Mouse (Mus musculus) layer of hippocampus, adult 11-12 months (tissue): ENCODE data around the gene Icmt.

Source experiments
- DNase-seq: peaks from one replicate; pipeline ENCODE4 v3.0.0; 2022; ENCODE audit warnings: low spot score

The Icmt gene

DNA sequence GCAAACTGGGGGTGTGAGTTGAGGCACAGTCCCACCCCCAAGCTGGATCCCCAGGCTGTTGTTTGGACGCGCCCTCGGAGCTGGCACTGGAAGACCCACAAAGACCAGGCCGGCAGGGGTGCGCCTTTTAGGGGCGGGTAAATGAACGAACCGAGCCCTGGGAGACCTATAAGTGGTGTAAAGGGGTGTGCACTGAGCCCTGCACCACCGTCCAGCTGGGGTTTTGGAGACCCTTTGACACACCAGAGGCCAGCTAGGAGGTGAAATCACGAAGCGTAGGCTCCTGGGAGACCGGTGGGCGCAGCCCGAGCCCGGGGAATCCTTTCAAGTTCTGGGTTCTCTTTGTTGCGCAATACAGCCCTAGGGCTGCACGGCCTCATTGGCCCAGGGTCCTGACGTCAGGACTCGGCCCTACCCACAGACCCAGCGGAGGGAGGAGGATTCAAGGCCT, 22.3 kb upstream of the Icmt start:
- DNase-seq, result no peak

DNA sequence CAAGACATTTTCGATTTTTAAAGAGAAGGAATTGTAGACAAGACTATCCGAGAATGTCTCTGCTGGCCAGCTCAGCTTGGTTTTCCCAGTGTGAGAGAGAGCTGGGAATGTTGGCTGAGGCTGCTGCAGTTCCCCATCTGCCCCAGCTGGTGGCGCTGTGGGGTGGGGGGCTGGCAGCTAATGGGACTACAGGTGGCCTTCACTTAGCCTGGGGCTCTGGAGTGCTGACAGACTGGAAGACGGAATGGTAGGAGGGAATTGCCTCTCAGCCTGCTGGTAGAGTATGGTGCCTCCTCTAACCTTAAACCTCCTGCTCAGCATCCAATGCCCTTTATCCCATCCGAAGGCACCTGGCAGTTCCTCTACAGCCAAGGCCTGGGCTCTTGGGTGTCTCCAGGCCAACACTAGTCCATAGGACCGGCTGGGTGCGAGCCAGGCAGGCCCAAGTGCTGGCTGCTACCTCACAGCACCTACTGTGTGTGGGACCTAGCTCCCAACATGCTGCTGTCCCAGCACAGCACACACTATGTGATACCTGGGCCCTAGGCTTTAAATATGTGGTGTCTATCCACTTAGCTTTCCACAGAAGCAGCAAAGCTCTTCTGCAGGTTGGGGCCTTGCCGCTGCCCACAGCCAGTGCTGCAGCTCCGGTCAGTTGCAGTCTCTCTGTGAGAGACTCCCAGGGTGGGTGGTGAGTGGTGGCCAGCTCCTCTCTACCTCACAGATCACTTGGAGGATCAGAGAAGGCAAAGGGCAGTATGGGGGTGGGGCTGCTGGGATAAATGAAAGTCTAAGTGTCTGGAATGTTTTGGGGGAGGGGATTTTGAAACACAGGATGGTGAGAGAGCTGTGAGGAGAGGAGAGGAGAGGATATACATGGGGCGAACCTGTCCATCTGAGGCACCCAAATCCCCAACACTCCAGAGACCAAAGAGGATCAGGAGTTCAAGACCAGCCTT, 20.4 kb upstream of the Icmt start:
- DNase-seq, result no peak

DNA sequence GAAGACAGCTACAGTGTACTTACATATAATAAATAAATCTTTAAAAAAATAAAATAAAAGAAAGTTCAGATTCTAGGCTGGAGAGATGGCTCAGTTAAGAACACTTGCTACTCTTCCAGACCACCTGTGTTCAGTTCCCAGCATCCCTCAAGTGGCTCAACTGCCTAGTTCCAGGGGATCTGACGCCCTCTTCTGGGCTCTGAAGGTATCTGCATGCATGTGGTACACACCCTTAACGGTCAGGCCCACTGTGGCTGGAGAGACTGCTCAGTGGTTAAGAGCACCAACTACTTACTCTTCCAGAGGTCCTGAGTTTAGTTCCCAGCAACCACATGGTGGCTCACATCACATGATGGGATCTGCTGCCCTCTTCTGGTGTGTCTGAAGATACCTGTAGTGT, 19.1 kb upstream of the Icmt start:
- no peak for DNase-seq

DNA sequence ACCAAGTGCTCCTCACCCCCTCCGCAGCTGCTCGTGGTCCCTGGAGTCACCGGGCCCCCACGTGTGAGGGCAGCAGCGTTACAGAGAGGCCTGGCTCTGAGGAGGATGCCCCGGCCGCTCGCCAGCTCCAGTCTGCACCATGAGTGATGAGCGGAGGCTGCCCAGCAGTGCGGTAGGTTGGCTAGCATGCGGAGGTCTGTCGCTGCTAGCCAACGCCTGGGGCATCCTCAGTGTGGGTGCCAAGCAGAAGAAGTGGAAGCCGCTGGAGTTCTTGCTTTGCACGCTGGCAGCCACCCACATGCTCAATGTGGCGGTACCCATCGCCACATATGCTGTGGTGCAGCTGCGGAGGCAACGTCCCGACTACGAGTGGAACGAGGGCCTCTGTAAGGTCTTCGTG, 18.0 kb upstream of the Icmt start:
- DNase-seq, result no peak

DNA sequence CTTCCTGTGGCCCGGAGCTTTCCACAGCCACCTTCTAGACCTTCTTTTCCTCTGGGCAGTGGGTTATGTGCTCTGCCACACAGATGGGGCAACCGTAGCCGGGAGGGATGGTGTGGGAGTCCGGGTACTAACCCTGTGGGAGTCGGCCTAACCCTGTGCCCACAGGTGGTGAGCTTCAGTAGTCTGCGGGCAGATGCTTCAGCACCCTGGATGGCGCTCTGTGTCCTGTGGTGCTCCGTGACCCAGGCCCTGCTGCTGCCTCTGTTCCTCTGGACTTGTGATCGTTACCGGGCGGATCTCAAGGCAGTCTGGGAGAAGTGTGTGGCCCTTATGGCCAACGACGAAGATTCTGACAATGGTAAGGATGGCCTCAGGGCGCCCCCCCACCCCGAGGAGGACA, 15.4 kb upstream of the Icmt start:
- no peak for DNase-seq

GRCm38 (mm10) chr4:152282721-152283120, 14.3 kb upstream of the Icmt start:
- no peak for DNase-seq

DNA sequence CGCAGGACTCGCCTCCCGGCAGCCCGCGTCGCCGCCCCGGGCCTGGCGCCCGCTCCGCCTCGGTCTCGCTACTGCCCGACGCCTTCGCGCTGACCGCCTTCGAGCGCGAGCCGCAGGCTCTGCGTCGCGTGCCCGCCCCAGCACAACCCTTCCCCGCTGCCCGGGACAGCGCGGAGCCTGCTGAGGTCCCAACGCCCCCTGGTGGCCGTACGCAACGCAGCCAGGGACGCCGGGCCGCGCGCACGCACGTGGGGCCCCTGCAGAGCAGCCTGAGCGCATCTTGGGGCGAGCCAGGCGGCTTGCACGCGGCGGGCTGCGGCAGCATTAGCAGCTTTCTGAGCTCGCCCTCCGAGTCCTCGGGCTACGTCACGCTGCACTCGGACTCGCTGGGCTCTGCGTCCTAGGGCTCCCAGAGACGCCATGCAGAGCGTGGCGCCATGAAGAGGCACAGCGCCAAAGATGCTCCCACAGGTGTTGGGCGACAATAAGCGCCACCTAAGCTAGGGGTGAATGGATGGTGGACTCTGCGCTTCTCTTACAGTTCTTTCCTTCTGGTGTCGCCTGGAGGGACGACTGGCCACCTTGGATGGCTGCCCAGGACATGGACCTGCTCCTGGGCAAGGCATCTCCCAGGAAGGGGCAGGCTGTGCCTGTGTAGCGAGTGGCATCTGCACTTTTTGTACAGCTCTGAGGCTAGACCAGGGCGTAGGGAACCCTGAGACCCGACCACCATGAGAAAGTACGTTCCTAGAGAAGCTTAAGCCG, 13.7 kb upstream of the Icmt start:
- peak; percentile 88 for DNase-seq

- no peak for DNase-seq
Measured at GRCm38 (mm10) chr4:152285505-152285904, 11.5 kb upstream of the Icmt start.

- no peak for DNase-seq
Measured at GRCm38 (mm10) chr4:152286183-152286582, 10.8 kb upstream of the Icmt start.

DNA sequence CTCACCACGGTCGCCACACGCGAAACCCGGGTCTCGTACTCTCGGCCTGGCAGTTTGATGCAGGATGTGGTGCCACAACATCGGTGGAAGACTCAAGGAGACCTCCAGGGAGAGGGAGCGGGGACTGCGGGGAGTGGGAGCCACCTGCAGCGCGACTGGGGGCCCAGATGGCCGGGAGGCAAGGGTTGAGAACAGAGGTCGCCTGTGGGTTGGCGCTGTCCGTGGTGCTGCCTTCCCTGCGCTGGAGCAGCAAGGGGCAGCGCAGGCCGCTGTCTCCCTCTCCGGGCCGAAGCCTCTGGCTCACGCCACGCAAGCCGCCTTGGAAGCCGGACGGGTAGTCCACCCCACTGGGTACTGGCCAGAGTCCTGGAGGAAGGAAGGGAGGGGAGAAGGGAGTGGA, 10.1 kb upstream of the Icmt start:
- DNase-seq, result no peak

GRCm38 (mm10) chr4:152287317-152288120, 9.5 kb upstream of the Icmt start:
- no peak for DNase-seq

- no peak for DNase-seq
Measured at GRCm38 (mm10) chr4:152288398-152288945, 8.6 kb upstream of the Icmt start.

DNA sequence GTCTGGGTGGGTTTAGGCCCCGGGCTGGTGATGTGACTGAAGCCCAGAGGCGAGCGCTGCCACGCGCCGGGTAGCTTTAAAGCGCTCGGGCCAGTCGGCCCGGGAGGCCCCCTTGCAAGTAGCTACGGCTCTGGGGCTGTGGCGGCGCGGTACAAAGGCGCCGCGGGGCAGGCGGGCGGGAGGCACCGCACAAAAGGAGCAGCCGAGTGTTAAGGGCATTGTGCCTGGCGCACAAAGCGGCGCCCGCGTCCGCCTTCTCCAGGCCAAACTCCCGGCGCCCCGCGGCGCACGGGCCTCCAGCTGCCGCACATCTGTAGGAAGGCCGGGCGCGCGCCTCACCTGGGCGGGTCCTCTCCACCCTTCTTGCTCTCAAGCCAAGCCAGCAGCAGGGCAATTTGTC, 6.6 kb upstream of the Icmt start:
- DNase-seq, result no peak

DNA sequence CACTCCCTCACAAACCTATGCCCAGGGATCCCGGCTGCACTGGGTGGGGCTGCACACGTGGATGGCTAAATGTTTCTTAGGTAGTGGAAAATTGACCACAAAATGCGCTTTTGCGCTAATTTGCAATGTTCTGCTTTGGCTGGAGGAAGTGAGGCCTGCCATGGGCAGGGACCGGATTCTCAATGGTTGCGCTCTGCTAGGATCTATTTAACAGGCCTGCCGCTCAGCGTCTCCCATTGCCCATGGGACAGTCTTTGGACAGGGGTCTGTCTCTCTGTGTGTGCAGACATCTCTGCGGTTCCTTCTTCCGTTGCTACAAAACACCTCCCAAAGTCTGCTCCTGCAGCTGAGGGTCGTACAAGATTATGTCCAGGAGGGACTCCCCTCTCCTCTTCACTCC, 6.0 kb upstream of the Icmt start:
- no peak for DNase-seq

GRCm38 (mm10) chr4:152291562-152291961, 5.5 kb upstream of the Icmt start, which contains the start of gene Hes3:
Gene Hes3 (minus strand): TSS chr4:152291662.
- no peak for DNase-seq

DNA sequence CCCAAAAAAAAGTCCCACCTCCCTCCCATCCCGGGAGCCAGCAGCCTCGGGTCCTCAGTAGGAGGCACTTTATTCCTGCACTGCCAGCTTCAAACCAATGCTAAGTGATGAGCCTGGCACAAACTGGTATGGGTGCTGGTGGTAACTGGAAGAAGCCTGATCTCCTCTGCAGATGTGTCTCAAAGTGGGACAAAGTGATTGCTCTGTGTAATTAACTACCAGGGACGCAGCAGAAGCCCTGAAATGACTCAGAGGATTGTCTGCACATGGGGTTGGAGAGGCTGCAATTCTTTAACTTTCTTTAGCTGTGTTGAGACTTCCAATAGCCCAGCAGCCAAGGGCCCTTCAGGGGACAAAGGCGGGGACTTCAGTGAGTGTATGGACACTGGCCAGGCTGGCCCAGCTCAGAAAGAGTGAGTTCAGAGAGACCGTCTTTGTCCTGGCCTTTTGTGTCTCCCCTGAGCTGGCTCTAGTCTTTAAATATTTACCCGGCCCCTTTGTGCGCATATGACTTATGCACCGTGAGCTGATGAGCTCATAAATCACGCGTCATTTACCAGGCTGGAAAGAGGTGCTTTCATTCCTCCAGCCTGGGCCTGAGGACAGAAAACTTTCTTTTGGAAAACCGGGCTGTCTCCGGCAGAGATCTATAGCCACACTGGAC, 4.8 kb upstream of the Icmt start:
- DNase-seq, result no peak

GRCm38 (mm10) chr4:152294188-152294929, 2.7 kb upstream of the Icmt start:
- no peak for DNase-seq

- DNase-seq, result no peak
Measured at GRCm38 (mm10) chr4:152295916-152296315, 1.1 kb upstream of the Icmt start.

DNA sequence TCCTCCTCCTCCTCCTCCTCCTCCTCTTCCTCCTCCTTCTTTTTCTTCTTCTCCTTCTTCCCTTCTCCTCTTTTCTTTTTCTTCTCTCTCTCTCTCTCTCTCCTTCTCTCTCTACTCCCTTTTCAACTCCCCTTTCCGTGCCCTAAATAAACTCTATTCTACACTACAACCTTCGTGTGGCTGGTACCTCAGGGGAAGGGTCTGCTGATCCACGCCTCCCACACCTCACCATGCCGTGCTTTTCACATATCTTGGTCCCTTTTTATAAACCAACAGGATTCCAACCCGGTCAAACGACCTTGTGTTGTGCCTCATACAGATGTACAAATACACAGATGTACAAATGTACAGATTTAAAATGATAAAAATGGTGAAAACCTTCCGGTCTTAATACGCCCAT, 656 bp upstream of the Icmt start:
- DNase-seq, result no peak

DNA sequence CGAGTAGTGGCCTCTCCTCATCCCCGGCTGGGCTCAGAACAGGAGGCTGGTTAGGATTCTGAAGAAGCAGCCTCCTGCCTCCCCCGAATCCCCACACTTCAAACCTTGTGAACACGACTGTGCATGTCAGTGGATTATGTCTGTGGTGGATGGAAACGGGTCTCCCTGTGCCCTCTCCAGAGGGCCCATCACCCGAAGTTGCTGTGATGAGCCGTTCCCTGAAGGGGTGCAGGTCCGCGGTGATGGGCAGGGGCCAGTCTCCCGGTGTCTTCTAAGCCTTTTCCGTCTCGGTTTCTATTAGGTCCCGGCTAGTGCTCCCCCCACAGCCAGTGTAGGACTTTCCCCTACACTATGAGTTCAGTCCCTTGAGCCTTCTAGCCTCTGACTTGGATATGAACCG, 1.8 kb downstream of the Icmt start:
- DNase-seq, result no peak

- DNase-seq, result no peak
Measured at GRCm38 (mm10) chr4:152300375-152300774, 3.3 kb downstream of the Icmt start.
